Mouse (Mus musculus) midbrain, postnatal 0 days (tissue): Measurements from ENCODE around the gene Sis. TPM values are rescaled to one million over a fixed set of nuclear protein-coding genes. Genes with fewer than 3 reads are reported as not detected.

Source experiments
- ATAC-seq: fragments of 200-750 bp; cut with Nextera tagmentation; 2 replicates; pipeline ENCODE4 v1.8.0; 2017; ENCODE audit warnings: moderate number of reproducible peaks, mild to moderate bottlenecking, moderate TSS enrichment, moderate library complexity; ENCODE audit not compliant: low FRiP score
- DNase-seq: peaks from one replicate; pipeline ENCODE4 v3.0.0-alpha.2; 2015; ENCODE audit warnings: low spot score
- H3K27ac ChIP-seq: fragments of 300-500 bp; sonication (generic); 2 replicates; pipeline ENCODE4 v1.5.1; 2014; ENCODE audit warnings: low read depth, mild to moderate bottlenecking, low read length, mixed read lengths
- H3K27me3 ChIP-seq: fragments of 300-500 bp; sonication (generic); 2 replicates; pipeline ENCODE4 v1.6.1; 2014; ENCODE audit warnings: low read length, control low read depth, mixed read lengths; ENCODE audit not compliant: insufficient read depth
- H3K36me3 ChIP-seq: fragments of 300-500 bp; sonication (generic); 2 replicates; pipeline ENCODE4 v1.6.1; 2014; ENCODE audit warnings: low read length, control low read depth, mixed read lengths; ENCODE audit not compliant: insufficient read depth
- H3K4me1 ChIP-seq: fragments of 300-500 bp; sonication (generic); 2 replicates; pipeline ENCODE4 v1.6.1; 2014; ENCODE audit warnings: mild to moderate bottlenecking, control low read depth, antibody characterized with exemption, low read length, mixed read lengths; ENCODE audit not compliant: insufficient read depth
- H3K4me2 ChIP-seq: fragments of 300-500 bp; sonication (generic); 2 replicates; pipeline ENCODE4 v1.6.1; 2014; ENCODE audit warnings: low read depth, mild to moderate bottlenecking, low read length, mixed read lengths; ENCODE audit not compliant: poor library complexity, severe bottlenecking
- H3K4me3 ChIP-seq: fragments of 300-500 bp; sonication (generic); 2 replicates; pipeline ENCODE4 v1.5.1; 2014; ENCODE audit warnings: low read depth, mild to moderate bottlenecking, low read length, moderate library complexity
- H3K9ac ChIP-seq: fragments of 300-500 bp; sonication (generic); replicated peaks from 2 replicates; pipeline ENCODE4 v1.6.1; 2014; ENCODE audit warnings: mild to moderate bottlenecking, low read length, moderate library complexity, mixed read lengths; ENCODE audit not compliant: poor library complexity, severe bottlenecking
- H3K9me3 ChIP-seq: fragments of 300-500 bp; sonication (generic); 2 replicates; pipeline ENCODE4 v1.6.1; 2016; ENCODE audit warnings: low read length, control low read depth
- CTCF ChIP-seq: IDR thresholded peaks from 2 replicates; pipeline ENCODE4 v1.5.1; 2016; ENCODE audit warnings: antibody characterized with exemption, mild to moderate bottlenecking
- WGBS: fragments of 180-500 bp; shearing (Covaris S2); extraction: QIAGEN DNeasy Blood & Tissue Kit; methylation state at CpG from one replicate; pipeline ENCODE4 v1.1.7; 2014; 5-methylcytosine and 5-hydroxymethylcytosine counted together
- polyA plus RNA-seq: library from polyadenylated mRNA; unstranded; fragments of >200 nt; fragmentation: Nextera tagmentation; extraction: Ambion mirVana; gene quantifications from 2 replicates; pipeline ENCODE4 v1.2.1, GENCODE M21; 2015
- total RNA-seq: library from RNA; depleted of rRNA; stranded (reverse); fragments of >200 nt; gene quantifications from 2 replicates; pipeline ENCODE4 v1.2.3, GENCODE M21; 2014; rRNA removed

The Sis gene
- total RNA-seq (0.09 TPM in 1 of 2 replicates, not detected in the other), polyA plus RNA-seq (0.07 TPM in 1 of 2 replicates, not detected in the other)

DNA sequence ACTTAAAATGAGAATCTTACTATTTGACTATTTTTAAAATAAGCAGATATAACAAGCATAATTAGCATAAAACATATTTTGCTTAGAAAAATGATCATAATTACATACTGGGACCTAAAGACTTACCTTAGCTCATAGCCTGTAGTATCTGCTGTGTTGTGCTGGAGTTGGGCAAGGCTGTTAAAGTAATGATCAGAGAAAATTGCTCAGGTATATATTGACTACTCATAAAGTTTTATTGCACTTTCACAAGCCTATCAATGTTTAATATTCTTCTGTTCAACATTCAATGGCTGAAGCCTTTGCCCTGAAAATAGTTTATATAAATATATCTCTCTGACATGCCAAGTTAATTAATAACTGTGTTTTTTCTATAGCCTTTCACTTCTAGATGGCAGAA lies at the start of gene Sis:
Gene Sis, minus strand, starts transcription at position 189 of the 400 bp plus-strand sequence.
- H3K4me2 ChIP-seq = no peak within 1 kb of the TSS
- H3K27ac ChIP-seq = no peak within 1 kb of the TSS
- H3K27me3 ChIP-seq = no peaks in the 10 kb centered on the region
- DNase-seq (no peak), ATAC-seq (no peak)
- H3K36me3 ChIP-seq = no peaks in the 10 kb centered on the region
- H3K9ac ChIP-seq = no peak within 1 kb of the TSS
- no peaks in the 10 kb centered on the region for H3K4me1 ChIP-seq
- no peak within 1 kb of the TSS for H3K4me3 ChIP-seq
- TF ChIP-seq CTCF = no peak
- H3K9me3 ChIP-seq = no peaks in the 10 kb centered on the region

DNA sequence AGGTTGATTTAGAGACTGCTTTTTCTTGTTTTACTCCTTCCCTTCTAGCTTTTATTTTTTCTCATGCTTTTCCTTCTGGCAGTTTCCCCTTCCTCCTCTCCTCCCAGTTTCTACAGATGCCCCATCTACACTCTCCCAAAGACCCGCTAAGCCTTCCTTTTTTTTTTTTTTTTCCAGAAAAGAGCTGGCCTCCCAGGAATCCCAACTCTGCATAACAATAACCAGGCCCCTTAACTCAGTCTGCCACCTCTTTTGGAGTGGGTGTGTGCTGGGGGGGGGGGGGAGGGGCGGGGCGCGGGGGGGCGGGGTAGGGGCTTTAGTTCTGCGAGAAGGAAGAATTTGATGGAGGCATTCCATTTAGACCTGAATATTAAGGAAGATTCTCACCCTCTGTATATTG lies 38.4 kb upstream of the Sis start:
- no peaks in the 10 kb centered on the region for H3K4me1 ChIP-seq
- H3K27me3 ChIP-seq = no peaks in the 10 kb centered on the region
- no peaks in the 10 kb centered on the region for H3K9me3 ChIP-seq
- no peaks in the 10 kb centered on the region for H3K36me3 ChIP-seq
- 11% methylated on average over 6 of the region's 6 CpGs for WGBS
- H3K9ac ChIP-seq = no peak overlapping the region
- no peak for ATAC-seq
- no peak overlapping the region for H3K4me2 ChIP-seq
- DNase-seq = no peak
- no peak overlapping the region for H3K27ac ChIP-seq
- H3K4me3 ChIP-seq = no peak overlapping the region
- TF ChIP-seq CTCF = no peak

DNA sequence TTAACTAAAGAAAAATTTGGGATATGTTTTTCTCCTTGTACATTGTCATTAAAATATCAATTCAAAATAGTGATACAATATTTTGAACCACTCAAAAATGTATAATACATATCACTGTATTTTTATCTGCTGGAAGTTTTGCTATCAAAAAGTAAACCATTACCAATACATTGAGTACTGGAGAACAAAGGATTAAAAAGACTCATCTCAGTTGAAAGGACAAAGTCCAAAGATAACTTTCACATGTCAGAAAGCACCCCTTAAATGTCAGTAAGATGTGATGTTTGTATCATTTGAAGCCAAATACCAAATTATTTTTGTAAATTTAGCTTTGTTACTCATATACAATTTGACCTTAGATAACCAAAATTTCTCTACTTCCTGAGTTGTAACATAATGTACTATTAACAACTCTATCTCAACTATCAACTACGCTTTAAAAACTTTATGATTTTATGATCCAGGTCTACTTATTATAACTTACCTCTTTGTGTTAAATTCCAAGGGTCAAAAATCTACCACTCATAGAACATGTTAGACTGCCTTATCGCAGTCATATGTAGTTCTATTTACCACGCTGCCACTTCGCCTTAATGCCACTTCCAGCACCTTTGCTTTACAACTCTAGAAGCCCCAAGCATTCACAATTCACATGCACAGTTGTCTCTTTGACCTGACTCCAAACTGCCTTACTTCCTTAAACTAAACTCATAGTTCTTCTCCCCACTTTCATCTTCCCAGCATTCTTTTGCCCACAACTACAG lies 35.5 kb upstream of the Sis start:
- 94% methylated on average over 4 of the region's 4 CpGs for WGBS
- no peaks in the 10 kb centered on the region for H3K9me3 ChIP-seq
- no peak for TF ChIP-seq CTCF
- no peak overlapping the region for H3K27ac ChIP-seq
- no peak overlapping the region for H3K4me2 ChIP-seq
- DNase-seq (no peak), ATAC-seq (no peak)
- no peak overlapping the region for H3K9ac ChIP-seq
- no peak overlapping the region for H3K4me3 ChIP-seq
- H3K4me1 ChIP-seq = no peaks in the 10 kb centered on the region
- no peaks in the 10 kb centered on the region for H3K36me3 ChIP-seq
- H3K27me3 ChIP-seq = no peaks in the 10 kb centered on the region

DNA sequence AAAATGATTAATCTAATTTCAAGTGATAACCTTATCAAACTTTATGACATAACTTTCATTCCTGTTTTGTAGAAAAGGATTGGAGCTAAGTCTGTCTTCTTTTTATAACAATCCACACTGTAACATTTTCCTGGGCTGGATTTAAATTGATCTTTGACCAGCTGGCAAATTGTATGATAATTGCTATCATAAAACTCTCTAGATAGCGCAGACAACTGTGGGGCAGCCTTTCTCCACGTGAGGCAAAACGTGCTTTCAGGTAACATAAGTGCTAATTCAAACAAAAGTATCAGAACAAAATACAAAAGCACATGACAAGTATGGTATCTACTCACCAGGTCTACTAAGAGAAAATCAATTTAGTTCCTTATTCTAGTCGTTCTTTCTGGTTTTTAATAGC lies 29.9 kb upstream of the Sis start:
- DNase-seq (no peak), ATAC-seq (no peak)
- Histone ChIP-seq H3K4me1 (no peaks in the 10 kb centered on the region), H3K9ac (no peak overlapping the region), H3K4me3 (no peak overlapping the region), H3K36me3 (no peaks in the 10 kb centered on the region), H3K4me2 (no peak overlapping the region), H3K27me3 (no peaks in the 10 kb centered on the region), H3K9me3 (no peaks in the 10 kb centered on the region), H3K27ac (no peak overlapping the region)
- TF ChIP-seq CTCF = no peak
- 78% methylated on average over 4 of the region's 4 CpGs for WGBS

DNA sequence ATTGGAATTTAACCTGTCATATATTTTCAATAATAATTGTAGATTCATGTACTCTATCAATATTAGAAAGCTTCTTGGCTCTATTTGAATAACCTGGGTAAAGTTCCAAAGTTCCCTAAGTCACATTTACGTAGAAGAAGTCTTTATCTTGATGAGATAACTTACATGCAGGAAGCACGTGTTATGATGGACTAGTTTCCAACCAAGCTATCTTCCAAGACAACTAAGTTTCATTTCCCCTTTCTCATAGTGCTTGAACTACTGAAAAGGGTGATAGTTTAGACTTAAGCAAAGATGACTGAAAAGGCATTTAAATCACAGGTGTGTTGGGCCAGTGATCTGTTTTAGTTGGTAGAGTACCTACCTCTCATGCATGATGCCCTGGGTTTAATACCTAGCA lies 23.3 kb upstream of the Sis start:
- Histone ChIP-seq H3K4me1 (no peaks in the 10 kb centered on the region), H3K9me3 (no peaks in the 10 kb centered on the region), H3K4me3 (no peak overlapping the region), H3K27me3 (no peaks in the 10 kb centered on the region), H3K27ac (no peak overlapping the region), H3K36me3 (no peaks in the 10 kb centered on the region), H3K4me2 (no peak overlapping the region), H3K9ac (no peak overlapping the region)
- TF ChIP-seq CTCF = no peak
- ATAC-seq (no peak), DNase-seq (no peak)
- 83% methylated on average over 2 of the region's 2 CpGs for WGBS

DNA sequence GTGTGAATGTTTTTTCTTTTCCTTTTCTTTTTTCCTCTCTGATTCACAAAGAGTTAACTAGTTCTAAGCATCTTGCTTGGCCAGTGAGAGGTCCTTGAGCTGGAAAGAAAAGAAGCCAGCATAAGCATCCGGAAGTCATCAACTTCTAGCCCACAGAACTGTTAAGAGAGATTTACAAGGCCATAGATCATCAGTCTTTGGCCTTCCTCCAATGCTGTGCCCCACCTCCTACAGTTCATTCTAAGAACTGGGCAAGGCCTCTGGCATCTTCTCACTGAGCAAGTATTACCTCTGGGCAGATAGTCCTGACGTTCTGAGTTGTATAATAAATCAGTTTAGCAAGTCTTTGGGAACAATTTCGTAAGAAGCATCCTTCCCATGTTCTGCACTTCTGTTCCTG lies 8.9 kb upstream of the Sis start:
- Histone ChIP-seq H3K4me3 (no peak overlapping the region), H3K27ac (no peak overlapping the region), H3K27me3 (no peaks in the 10 kb centered on the region), H3K4me2 (no peak overlapping the region), H3K9me3 (peaks cover 4% of the 10 kb centered on the region; the same call in 1 of the 2 replicates), H3K4me1 (no peaks in the 10 kb centered on the region), H3K9ac (no peak overlapping the region), H3K36me3 (no peaks in the 10 kb centered on the region)
- WGBS = 60% methylated on average over 3 of the region's 3 CpGs
- ATAC-seq (no peak), DNase-seq (no peak)
- no peak for TF ChIP-seq CTCF
